Mouse (Mus musculus) heart, adult 10 weeks (tissue): Measurements from ENCODE around the gene Nub1. TPM values are rescaled to one million over a fixed set of nuclear protein-coding genes. Genes with fewer than 3 reads are reported as not detected.

Experiments used
- polyA plus RNA-seq: library from polyadenylated mRNA; stranded (reverse); fragments of 350-450 nt; fragmentation: Illumina TruSeq; extraction: RNeasy Lipid Tissue Mini Kit (QIAGEN cat#74804); gene quantifications from one replicate; pipeline ENCODE4 v1.2.3, GENCODE M21; 2014; ENCODE audit warnings: low read depth, low replicate concordance

Gene Nub1
- polyA plus RNA-seq: 36.8 TPM

DNA sequence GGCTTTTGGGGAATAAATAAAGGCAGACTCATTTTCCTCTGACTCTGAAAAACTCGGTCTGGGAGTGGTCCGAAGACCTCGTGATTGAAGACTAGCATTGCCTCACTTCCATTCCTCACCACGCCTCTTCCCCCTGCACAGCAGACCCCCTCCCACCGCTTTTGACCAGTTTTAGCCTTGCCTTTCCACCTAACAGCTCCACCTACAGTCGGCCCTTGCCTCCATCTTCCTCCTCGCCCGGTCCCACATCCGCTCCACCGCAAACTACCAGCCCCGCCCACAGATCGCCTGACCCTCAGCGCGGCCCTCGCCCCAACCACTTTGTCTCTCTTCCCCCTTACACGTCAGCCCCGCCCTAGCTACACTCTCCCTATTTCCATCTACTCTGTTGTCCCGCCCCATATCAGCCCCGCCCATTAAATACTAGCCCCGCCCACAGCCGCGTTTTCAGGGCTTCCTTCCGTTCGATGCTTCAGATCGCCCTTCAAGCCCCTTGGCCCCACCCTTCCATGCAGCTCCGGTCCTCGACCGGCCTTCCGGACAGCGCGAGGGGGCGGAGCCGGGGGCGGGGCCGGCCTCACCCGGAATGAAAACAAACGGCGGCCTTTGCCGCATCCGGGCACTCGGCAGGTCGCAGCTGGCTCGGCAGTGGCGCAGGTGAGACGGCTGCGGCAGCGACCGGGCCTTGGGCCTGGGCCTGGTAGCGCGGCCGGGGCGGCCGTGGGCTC, at the start of gene Nub1:
Gene Nub1, plus strand, starts transcription at position 167 of the 728 bp plus-strand sequence.

DNA sequence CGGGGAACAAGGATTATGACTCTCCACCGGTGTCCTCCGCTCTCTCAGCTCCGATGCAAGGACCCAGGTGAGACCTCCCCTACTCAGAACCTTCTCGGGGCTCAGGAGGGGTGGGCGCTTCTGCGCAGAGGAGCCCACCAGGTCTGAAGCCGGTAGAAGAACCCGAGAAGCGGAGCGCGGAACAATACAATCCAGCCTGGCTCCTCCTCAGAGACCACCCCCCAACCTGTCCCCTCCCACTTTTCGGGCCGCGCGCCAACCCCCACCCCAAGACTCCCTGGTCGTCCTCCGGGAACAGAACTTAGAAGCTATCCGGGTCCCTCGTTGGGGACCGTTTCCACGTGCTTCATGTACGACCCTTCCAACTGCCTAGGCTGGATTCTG, 45.1 kb downstream of the Nub1 start, which contains the start of gene Wdr86:
Gene Wdr86, minus strand, starts transcription at position 240 of the 384 bp plus-strand sequence.

DNA sequence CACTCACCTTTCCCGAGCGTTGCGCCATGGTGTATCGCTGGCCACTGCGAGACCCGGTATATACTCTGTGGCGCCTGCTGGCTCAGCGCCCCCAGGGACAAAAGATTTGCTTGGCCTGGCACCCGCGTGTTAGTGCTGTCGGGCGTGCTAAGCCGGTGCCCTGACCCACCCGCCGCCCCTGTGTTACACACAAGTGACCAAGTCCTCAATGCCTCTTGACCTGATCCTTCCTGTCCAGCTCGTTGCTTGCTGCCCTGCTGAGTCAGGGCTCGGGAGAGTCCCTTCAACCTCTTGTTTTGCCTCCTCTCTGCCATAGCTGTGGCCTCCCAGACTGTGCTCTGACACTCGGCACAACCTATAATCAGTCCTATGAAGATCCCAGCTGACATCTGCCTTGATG, 72.5 kb downstream of the Nub1 start, which contains the start of gene Crygn:
Gene Crygn, minus strand, starts transcription at position 193 of the 400 bp plus-strand sequence.

Other genes with a start within 250 kb of the Nub1 start
- 266 TPM for gene Fastk, start 240.2 kb upstream of the Nub1 start, polyA plus RNA-seq
- gene Tmub1, start 237.7 kb upstream of the Nub1 start, polyA plus RNA-seq: 18.0 TPM
- 83.9 TPM for gene Agap3, start 233.4 kb upstream of the Nub1 start, polyA plus RNA-seq
- gene Gbx1, start 158.3 kb upstream of the Nub1 start, polyA plus RNA-seq: not detected
- gene Asb10, start 144.6 kb upstream of the Nub1 start, polyA plus RNA-seq: 88.1 TPM
- gene 4931409K22Rik, start 128.7 kb upstream of the Nub1 start, polyA plus RNA-seq: not detected
- gene Abcf2, start 108.1 kb upstream of the Nub1 start, polyA plus RNA-seq: 59.9 TPM
- 6.5 TPM for gene Chpf2, start 98.8 kb upstream of the Nub1 start, polyA plus RNA-seq
- gene Smarcd3, start 61.1 kb upstream of the Nub1 start, polyA plus RNA-seq: 61.2 TPM
- gene Wdr86, start 45.2 kb downstream of the Nub1 start, polyA plus RNA-seq: 0.97 TPM
- gene Crygn, start 72.5 kb downstream of the Nub1 start, polyA plus RNA-seq: not detected
- gene Rheb, start 157.1 kb downstream of the Nub1 start, polyA plus RNA-seq: 124 TPM